Mouse (Mus musculus): Measurements from ENCODE around the gene Senp1.

DNA sequence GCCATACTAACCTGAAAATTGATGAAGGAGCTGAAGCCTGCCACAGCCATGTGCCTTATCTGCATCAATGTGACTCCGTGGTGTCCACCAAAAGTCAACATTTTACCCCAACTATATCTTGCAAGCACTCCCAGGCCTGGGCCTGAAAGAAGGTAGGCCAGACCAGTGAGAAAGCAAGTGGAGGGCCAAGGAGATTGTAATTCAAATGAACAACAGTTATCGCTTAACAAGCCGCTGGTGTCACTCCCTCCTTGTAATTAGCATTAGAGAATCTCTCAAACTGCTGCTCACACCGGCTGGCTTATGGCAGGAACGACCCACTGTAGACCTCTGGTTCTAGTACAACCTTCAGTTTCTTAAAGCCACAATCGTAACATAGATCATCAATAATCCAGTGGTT is 16.6 kb downstream of the Senp1 start:
- TF ChIP-seq CTCF (IDR thresholded peaks at IDR 0.05) (no peak), POLR2A (IDR thresholded peaks at IDR 0.05; ENCODE audit: insufficient read depth, low read depth, low read length) (no peak), EP300 (IDR thresholded peaks at IDR 0.05; ENCODE audit: insufficient read depth, low read depth, low read length) (no peak)

Measured in heart, adult 2 months (tissue).